Mouse (Mus musculus) MEL (cell line): ENCODE measurements around the gene Leng1. TPM values are rescaled to one million over a fixed set of nuclear protein-coding genes. Genes with fewer than 3 reads are reported as not detected.

Source experiments
- DNase-seq: peaks from one replicate; pipeline ENCODE4 v3.0.0; 2011; ENCODE audit warnings: low read depth, low spot score
- H3K27ac ChIP-seq: 2 replicates; pipeline ENCODE4 v1.5.1; 2012; ENCODE audit warnings: low read depth, mild to moderate bottlenecking, control low read depth, low read length, moderate library complexity; ENCODE audit not compliant: control insufficient read depth
- H3K27me3 ChIP-seq, 2 experiments: fragments of 150-350 bp in 1 of 2; sonication (generic) in 1 of 2; 2 replicates each; pipeline ENCODE4 v1.6.1; 2012; ENCODE audit warnings: low read length in 2 of 2, mild to moderate bottlenecking in 2 of 2, improper control_type of control experiment in 1 of 2, moderate library complexity in 1 of 2; ENCODE audit not compliant: insufficient read depth in 2 of 2, control insufficient read depth in 1 of 2
- H3K36me3 ChIP-seq, 2 experiments: 2 replicates each; pipeline ENCODE4 v1.6.1; 2012 to 2014; ENCODE audit warnings: low read length in 2 of 2, improper control_type of control experiment in 1 of 2, inconsistent platforms in 1 of 2, mild to moderate bottlenecking in 1 of 2; ENCODE audit not compliant: insufficient read depth in 2 of 2, control insufficient read depth in 1 of 2
- H3K4me1 ChIP-seq, 2 experiments: fragments of 150-350 bp in 1 of 2; sonication (generic) in 1 of 2; 2 replicates each; pipeline ENCODE4 v1.6.1; 2012; ENCODE audit warnings: low read length in 2 of 2, improper control_type of control experiment in 1 of 2, mild to moderate bottlenecking in 1 of 2; ENCODE audit not compliant: insufficient read depth in 2 of 2, control insufficient read depth in 1 of 2
- H3K4me3 ChIP-seq, 2 experiments: fragments of 150-350 bp in 1 of 2; sonication (generic) in 1 of 2; 2 replicates each; pipeline ENCODE4 v1.5.1; 2012; ENCODE audit warnings: low read depth in 2 of 2, low read length in 2 of 2, mild to moderate bottlenecking in 2 of 2, moderate library complexity in 2 of 2, control low read depth in 1 of 2, improper control_type of control experiment in 1 of 2; ENCODE audit not compliant: control insufficient read depth in 1 of 2, insufficient read depth in 1 of 2
- H3K79me2 ChIP-seq: 2 replicates; pipeline ENCODE4 v1.6.1; 2012; ENCODE audit warnings: mild to moderate bottlenecking, low read length, moderate library complexity; ENCODE audit not compliant: control insufficient read depth, poor library complexity, insufficient read depth
- H3K9ac ChIP-seq: 2 replicates; pipeline ENCODE4 v1.6.1; 2012; ENCODE audit warnings: low read depth, mild to moderate bottlenecking, control low read depth, low read length, moderate library complexity; ENCODE audit not compliant: control insufficient read depth, poor library complexity, severe bottlenecking
- H3K9me3 ChIP-seq: fragments of 150-350 bp; sonication (generic); replicated peaks from 2 replicates; pipeline ENCODE4 v1.6.1; 2012; ENCODE audit warnings: mild to moderate bottlenecking, low read length, improper control_type of control experiment, moderate library complexity; ENCODE audit not compliant: insufficient read depth
- BHLHE40 ChIP-seq: IDR thresholded peaks from 2 replicates; pipeline ENCODE4 v1.6.1; 2012; ENCODE audit warnings: low read depth, mild to moderate bottlenecking, inconsistent platforms, low read length, improper control_type of control experiment, borderline replicate concordance
- CHD1 ChIP-seq: IDR thresholded peaks from 2 replicates; pipeline ENCODE4 v1.6.1; 2012; ENCODE audit warnings: low read depth, mild to moderate bottlenecking, inconsistent platforms, low read length, improper control_type of control experiment
- CHD2 ChIP-seq: IDR thresholded peaks from 2 replicates; pipeline ENCODE4 v1.6.1; 2011; ENCODE audit warnings: low read length, improper control_type of control experiment
- CTCF ChIP-seq, 3 experiments: IDR thresholded peaks in 2 of 3; conservative IDR thresholded peaks in 1 of 3; 2 replicates each; pipeline ENCODE4 v1.5.1; 2011 to 2012; ENCODE audit warnings: low read length in 3 of 3, low read depth in 2 of 3, mild to moderate bottlenecking in 2 of 3, improper control_type of control experiment in 1 of 3, inconsistent platforms in 1 of 3, mixed read lengths in 1 of 3, moderate library complexity in 1 of 3; ENCODE audit not compliant: control insufficient read depth in 1 of 3, insufficient read depth in 1 of 3, poor library complexity in 1 of 3, severe bottlenecking in 1 of 3
- E2F4 ChIP-seq: IDR thresholded peaks from 2 replicates; pipeline ENCODE4 v1.6.1; 2011; ENCODE audit warnings: low read depth, low read length, improper control_type of control experiment, borderline replicate concordance
- ELF1 ChIP-seq: IDR thresholded peaks from 2 replicates; pipeline ENCODE4 v1.6.1; 2014; ENCODE audit warnings: low read depth, mild to moderate bottlenecking, inconsistent platforms, low read length, improper control_type of control experiment, moderate library complexity
- EP300 ChIP-seq, 2 experiments: IDR thresholded peaks; 2 replicates each; pipeline ENCODE4 v1.6.1; 2011; ENCODE audit warnings: improper control_type of control experiment in 2 of 2, low read length in 2 of 2, low read depth in 1 of 2, mild to moderate bottlenecking in 1 of 2
- HCFC1 ChIP-seq: IDR thresholded peaks from 2 replicates; pipeline ENCODE4 v1.6.1; 2012; ENCODE audit warnings: low read depth, mild to moderate bottlenecking, inconsistent platforms, low read length, improper control_type of control experiment, moderate library complexity
- KAT2A ChIP-seq: conservative IDR thresholded peaks from 2 replicates; pipeline ENCODE4 v1.6.1; 2012; ENCODE audit warnings: low read depth, low read length, improper control_type of control experiment, inconsistent platforms
- MAZ ChIP-seq: IDR thresholded peaks from 2 replicates; pipeline ENCODE4 v1.6.1; 2012; ENCODE audit warnings: low read depth, mild to moderate bottlenecking, inconsistent platforms, low read length, improper control_type of control experiment
- MXI1 ChIP-seq: IDR thresholded peaks from 2 replicates; pipeline ENCODE4 v1.6.1; 2011; ENCODE audit warnings: mild to moderate bottlenecking, low read depth, low read length, improper control_type of control experiment
- MYB ChIP-seq: IDR thresholded peaks from 2 replicates; pipeline ENCODE4 v1.6.1; 2011; ENCODE audit warnings: mild to moderate bottlenecking, low read depth, low read length, improper control_type of control experiment
- MYC ChIP-seq: IDR thresholded peaks from 2 replicates; pipeline ENCODE4 v1.6.1; 2011; ENCODE audit warnings: low read depth, mild to moderate bottlenecking, low read length, improper control_type of control experiment, moderate library complexity
- NELFE ChIP-seq: IDR thresholded peaks from 2 replicates; pipeline ENCODE4 v1.6.1; 2011; ENCODE audit warnings: low read depth, low read length, improper control_type of control experiment
- NRF1 ChIP-seq: IDR thresholded peaks from 2 replicates; pipeline ENCODE4 v1.6.1; 2014; ENCODE audit warnings: low read depth, mild to moderate bottlenecking, inconsistent platforms, low read length, improper control_type of control experiment, moderate library complexity; ENCODE audit not compliant: poor library complexity, insufficient read depth, severe bottlenecking
- POLR2A ChIP-seq, 2 experiments: IDR thresholded peaks; 2 replicates each; pipeline ENCODE4 v1.6.1; 2011 to 2012; ENCODE audit warnings: low read length in 2 of 2, mild to moderate bottlenecking in 2 of 2, control low read depth in 1 of 2, improper control_type of control experiment in 1 of 2, low read depth in 1 of 2, moderate library complexity in 1 of 2; ENCODE audit not compliant: control insufficient read depth in 1 of 2, insufficient read depth in 1 of 2, poor library complexity in 1 of 2
- POLR2AphosphoS2 ChIP-seq: IDR thresholded peaks from 2 replicates; pipeline ENCODE4 v1.6.1; 2011; ENCODE audit warnings: low read length, improper control_type of control experiment
- POLR2AphosphoS5 ChIP-seq: IDR thresholded peaks from 2 replicates; pipeline ENCODE4 v1.6.1; 2012; ENCODE audit warnings: low read depth, borderline replicate concordance, mild to moderate bottlenecking, inconsistent platforms, low read length, moderate library complexity, mixed read lengths
- RAD21 ChIP-seq: IDR thresholded peaks from 2 replicates; pipeline ENCODE4 v1.6.1; 2011; ENCODE audit warnings: mild to moderate bottlenecking, low read depth, low read length, improper control_type of control experiment
- RCOR1 ChIP-seq: IDR thresholded peaks from 2 replicates; pipeline ENCODE4 v1.6.1; 2012; ENCODE audit warnings: low read depth, mild to moderate bottlenecking, inconsistent platforms, low read length, improper control_type of control experiment
- TAL1 ChIP-seq: IDR thresholded peaks from 2 replicates; pipeline ENCODE4 v1.6.1; 2012; ENCODE audit warnings: mild to moderate bottlenecking, inconsistent platforms, low read length, moderate library complexity, mixed read lengths
- TCF12 ChIP-seq: IDR thresholded peaks from 2 replicates; pipeline ENCODE4 v1.6.1; 2014; ENCODE audit warnings: low read depth, mild to moderate bottlenecking, inconsistent platforms, low read length, improper control_type of control experiment, moderate library complexity
- UBTF ChIP-seq: IDR thresholded peaks from 2 replicates; pipeline ENCODE4 v1.6.1; 2012; ENCODE audit warnings: low read depth, mild to moderate bottlenecking, inconsistent platforms, low read length, improper control_type of control experiment, moderate library complexity, borderline replicate concordance; ENCODE audit not compliant: insufficient read depth
- USF1 ChIP-seq: IDR thresholded peaks from 2 replicates; pipeline ENCODE4 v1.6.1; 2014; ENCODE audit warnings: low read depth, mild to moderate bottlenecking, inconsistent platforms, low read length, improper control_type of control experiment, moderate library complexity
- USF2 ChIP-seq, 2 experiments: IDR thresholded peaks; 2 replicates each; pipeline ENCODE4 v1.6.1; 2011 to 2012; ENCODE audit warnings: improper control_type of control experiment in 2 of 2, low read length in 2 of 2, borderline replicate concordance in 1 of 2, inconsistent platforms in 1 of 2, low read depth in 1 of 2, mild to moderate bottlenecking in 1 of 2; ENCODE audit not compliant: insufficient read depth in 1 of 2
- polyA plus RNA-seq, 2 experiments: library from polyadenylated mRNA; stranded (reverse) in 1 of 2; unstranded in 1 of 2; fragments of >175 nt in 1 of 2; fragments of >200 nt in 1 of 2; gene quantifications; 2 replicates each; pipeline versions ENCODE4 v1.2.1 to v1.2.4; 2012; ENCODE audit warnings: low replicate concordance in 2 of 2, low read depth in 1 of 2; ENCODE audit not compliant: insufficient read length in 2 of 2, insufficient read depth in 1 of 2, missing spikeins in 1 of 2
- total RNA-seq: library from RNA; depleted of rRNA; stranded (reverse); fragments of 300-350 nt; gene quantifications from 2 replicates; pipeline ENCODE4 v1.2.3, GENCODE M21; 2012

Leng1 gene
- total and polyA plus RNA-seq, 3 experiments: 11.0 to 11.3 TPM; not detected in 1

GRCm38 (mm10) chr7:3677342-3677741 lies 11.7 kb upstream of the Leng1 start, which contains the start of gene Tmc4:
Gene Tmc4 (minus strand): TSS chr7:3677553.
- no peak within 1 kb of the TSS for H3K4me3 ChIP-seq
- H3K36me3 ChIP-seq: no peaks in the 10 kb centered on the region
- no peak within 1 kb of the TSS for H3K27ac ChIP-seq
- TF ChIP-seq E2F4 (no peak), POLR2AphosphoS5 (no peak), MYC (no peak), NELFE (no peak), CTCF (IDR thresholded peaks at IDR 0.05 in 2 of 3, conservative IDR thresholded peaks at IDR 0.05 in 1 of 3; ENCODE audit: control insufficient read depth in 1 of 3, insufficient read depth in 1 of 3, low read depth in 2 of 3, low read length in 3 of 3, poor library complexity in 1 of 3, severe bottlenecking in 1 of 3) (no peak), ELF1 (no peak), RAD21 (no peak), USF2 (IDR thresholded peaks at IDR 0.05; ENCODE audit: borderline replicate concordance in 1 of 2, insufficient read depth in 1 of 2, low read depth in 1 of 2, low read length in 2 of 2) (no peak), TCF12 (no peak), KAT2A (no peak), NRF1 (no peak), MAZ (no peak), HCFC1 (no peak), MXI1 (no peak), POLR2AphosphoS2 (no peak), TAL1 (no peak), POLR2A (IDR thresholded peaks at IDR 0.05; ENCODE audit: control insufficient read depth in 1 of 2, insufficient read depth in 1 of 2, low read depth in 1 of 2, low read length in 2 of 2, poor library complexity in 1 of 2) (no peak), MYB (no peak), USF1 (no peak), CHD2 (no peak)
- TF ChIP-seq, all 39 proteins: peak for 0
- no peak for DNase-seq
- H3K79me2 ChIP-seq: no peaks in the 10 kb centered on the region
- no peaks in the 10 kb centered on the region for H3K27me3 ChIP-seq
- no peak within 1 kb of the TSS for H3K9ac ChIP-seq
- H3K4me1 ChIP-seq: no peaks in the 10 kb centered on the region
- no peaks in the 10 kb centered on the region for H3K9me3 ChIP-seq

- H3K4me1 ChIP-seq: no peaks in the 10 kb centered on the region
Observed at GRCm38 (mm10) chr7:3676371-3676770, 10.7 kb upstream of the Leng1 start.

More at GRCm38 (mm10) chr7:3676371-3676770, 10.7 kb upstream of the Leng1 start:
- Histone ChIP-seq H3K9me3 (no peaks in the 10 kb centered on the region), H3K36me3 (no peaks in the 10 kb centered on the region), H3K27ac (no peak overlapping the region), H3K27me3 (no peaks in the 10 kb centered on the region), H3K9ac (no peak overlapping the region), H3K4me3 (no peak overlapping the region), H3K79me2 (no peaks in the 10 kb centered on the region)
- no peak for DNase-seq
- no peak for TF ChIP-seq MAZ
- no peak for TF ChIP-seq BHLHE40
- TF ChIP-seq EP300 (IDR thresholded peaks at IDR 0.05; ENCODE audit: low read depth in 1 of 2, low read length in 2 of 2): no peak
- no peak for TF ChIP-seq CHD1
- TF ChIP-seq UBTF: no peak
- TF ChIP-seq RCOR1: no peak
